Mouse (Mus musculus) granulocyte monocyte progenitor cell, adult 5-6 weeks (primary cell): ENCODE data around the gene Ttc39d. TPM values are rescaled to one million over a fixed set of nuclear protein-coding genes. Genes with fewer than 3 reads are reported as not detected.

Experiments used
- ATAC-seq: replicated peaks from 2 replicates; pipeline ENCODE4 v1.8.0; 2016; ENCODE audit warnings: mild to moderate bottlenecking, moderate TSS enrichment, inconsistent platforms; ENCODE audit not compliant: poor library complexity, severe bottlenecking
- total RNA-seq, 2 experiments: library from RNA; stranded (forward) in 1 of 2; stranded (reverse) in 1 of 2; fragments of 200-712, 200-1000 nt in 1 of 2; fragments of >200 nt in 1 of 2; fragmentation: Nextera tagmentation in 1 of 2; gene quantifications; 2 replicates each; pipeline ENCODE4 v1.2.3; 2014 to 2017

Gene Ttc39d
- total RNA-seq, 2 experiments from 2014 or later, result not detected

GRCm38 (mm10) chr17:80252757-80253525 is 45.7 kb downstream of the Ttc39d start:
- peak; percentile 87 for ATAC-seq

DNA sequence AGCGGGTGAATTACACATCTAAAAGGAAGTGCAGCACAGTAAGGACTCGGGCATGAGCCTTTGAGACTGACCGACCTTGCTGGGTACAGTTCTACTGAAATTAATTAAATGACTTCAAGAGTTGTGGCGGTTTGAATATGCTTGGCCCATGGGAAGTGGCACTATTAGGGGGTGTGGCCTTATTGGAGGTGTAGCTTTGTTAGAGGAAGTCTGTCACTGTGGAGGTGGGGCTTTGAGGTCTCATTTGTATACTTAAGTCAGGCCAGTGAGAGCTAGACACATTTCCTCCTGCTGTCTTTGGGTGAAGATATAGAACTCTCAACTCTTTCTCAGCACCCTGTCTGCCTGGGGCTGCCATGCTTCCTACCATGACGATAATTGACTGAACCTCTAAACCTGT is 47.2 kb downstream of the Ttc39d start:
- ATAC-seq, result no peak

DNA sequence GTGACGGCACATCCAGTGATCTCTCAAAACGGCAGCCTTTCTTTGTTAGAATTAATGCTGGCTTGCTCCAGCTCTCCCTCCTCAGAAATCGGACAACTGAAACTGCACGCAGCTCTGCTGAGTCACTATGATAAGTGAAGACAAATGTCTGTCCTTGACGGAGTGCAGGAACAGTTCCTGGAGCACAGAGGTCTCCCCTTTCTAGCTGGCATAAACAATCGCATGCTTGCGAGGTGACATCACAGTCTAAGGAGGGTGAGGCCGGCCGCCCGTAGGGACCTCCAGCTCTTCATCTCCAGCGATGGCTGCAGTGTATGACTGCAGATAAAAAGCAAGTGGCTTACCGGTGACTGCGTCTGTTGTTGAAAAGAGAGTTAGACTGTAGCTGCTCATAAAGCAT is 47.9 kb downstream of the Ttc39d start:
- ATAC-seq, result no peak

DNA sequence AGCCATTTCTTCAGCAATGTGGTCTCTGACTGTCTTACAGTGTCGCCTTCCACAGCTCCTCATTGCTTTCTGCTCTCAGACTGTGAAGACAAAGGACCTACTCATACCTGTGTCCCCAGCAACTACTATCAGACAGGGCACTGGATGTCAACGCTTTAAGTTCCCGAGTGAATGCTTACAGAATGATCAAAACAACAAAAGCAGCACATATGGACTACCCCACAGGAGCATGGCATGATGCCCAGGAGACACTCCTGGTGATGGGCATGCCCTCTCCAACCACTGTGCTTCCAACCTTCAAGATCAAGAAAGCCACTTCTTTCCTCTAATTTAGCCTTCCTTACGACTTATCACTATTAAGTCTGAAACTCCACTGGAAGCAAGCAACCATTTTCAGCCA is 59.8 kb downstream of the Ttc39d start:
- ATAC-seq, result no peak

Other genes with a start within 250 kb of the Ttc39d start
- 66.9 and 88.2 TPM in 2 replicates for gene Hnrnpll, start 145.1 kb upstream of the Ttc39d start, total RNA-seq (2014; fragmentation: Nextera tagmentation)
- gene Hnrnpll, start 145.1 kb upstream of the Ttc39d start, total RNA-seq (2017), result 61.4 and 71.8 TPM in 2 replicates
- gene Galm, start 80.0 kb upstream of the Ttc39d start, total RNA-seq (2014; fragmentation: Nextera tagmentation), result 6.1 and 12.2 TPM in 2 replicates
- 4.0 and 5.3 TPM in 2 replicates for gene Galm, start 80.0 kb upstream of the Ttc39d start, total RNA-seq (2017)
- gene Srsf7, start 153 bp upstream of the Ttc39d start, total RNA-seq (2014; fragmentation: Nextera tagmentation), result 481 and 582 TPM in 2 replicates
- 445 and 565 TPM in 2 replicates for gene Srsf7, start 153 bp upstream of the Ttc39d start, total RNA-seq (2017)
- gene Gemin6, start 17.0 kb downstream of the Ttc39d start, total RNA-seq (2014; fragmentation: Nextera tagmentation), result 31.3 and 38.3 TPM in 2 replicates
- gene Gemin6, start 17.0 kb downstream of the Ttc39d start, total RNA-seq (2017), result 37.7 and 41.0 TPM in 2 replicates
- gene Morn2, start 82.7 kb downstream of the Ttc39d start, total RNA-seq (2014; fragmentation: Nextera tagmentation), result 20.9 and 22.7 TPM in 2 replicates
- gene Morn2, start 82.7 kb downstream of the Ttc39d start, total RNA-seq (2017), result 2.9 and 8.1 TPM in 2 replicates
- gene Dhx57, start 83.0 kb downstream of the Ttc39d start, total RNA-seq (2014; fragmentation: Nextera tagmentation), result 10.2 and 10.5 TPM in 2 replicates
- gene Dhx57, start 83.0 kb downstream of the Ttc39d start, total RNA-seq (2017), result 11.4 and 11.7 TPM in 2 replicates
- gene Arhgef33, start 99.9 kb downstream of the Ttc39d start, total RNA-seq (2014; fragmentation: Nextera tagmentation), result 1.0 TPM in 1 of 2 replicates, not detected in the other
- gene Arhgef33, start 99.9 kb downstream of the Ttc39d start, total RNA-seq (2017), result 4.1 TPM in 1 of 2 replicates, not detected in the other
- gene Gm10190, start 166.1 kb downstream of the Ttc39d start, total RNA-seq (2014; fragmentation: Nextera tagmentation), result not detected in 2 replicates
- not detected in 2 replicates for gene Gm10190, start 166.1 kb downstream of the Ttc39d start, total RNA-seq (2017)